Mouse (Mus musculus) liver, embryonic 11.5 days (tissue): ENCODE results near the gene Rnf115. TPM values are rescaled to one million over a fixed set of nuclear protein-coding genes. Genes with fewer than 3 reads are reported as not detected.
A peak's percentile ranks its signal among the peaks of the same experiment; 100 is the strongest.

ENCODE experiments used
- ATAC-seq: fragments of 200-750 bp; cut with Nextera tagmentation; replicated peaks from 2 replicates; pipeline ENCODE4 v1.8.0; 2017; ENCODE audit warnings: moderate number of reproducible peaks, mild to moderate bottlenecking, moderate TSS enrichment, moderate library complexity; ENCODE audit not compliant: low FRiP score
- DNase-seq: peaks from one replicate; pipeline ENCODE4 v3.0.0-alpha.2; 2017; ENCODE audit warnings: low spot score
- H3K27ac ChIP-seq: fragments of 300-500 bp; sonication (generic); 2 replicates; pipeline ENCODE4 v1.5.1; 2014; ENCODE audit warnings: mild to moderate bottlenecking, low read depth, low read length, control low read depth
- H3K27me3 ChIP-seq: fragments of 300-500 bp; sonication (generic); replicated peaks from 2 replicates; pipeline ENCODE4 v1.6.1; 2014; ENCODE audit warnings: low read length, mixed read lengths; ENCODE audit not compliant: control insufficient read depth, insufficient read depth
- H3K36me3 ChIP-seq: fragments of 300-500 bp; sonication (generic); 2 replicates; pipeline ENCODE4 v1.6.1; 2014; ENCODE audit warnings: mild to moderate bottlenecking, low read length, moderate library complexity, mixed read lengths; ENCODE audit not compliant: control insufficient read depth, insufficient read depth
- H3K4me1 ChIP-seq: fragments of 300-500 bp; sonication (generic); replicated peaks from 2 replicates; pipeline ENCODE4 v1.6.1; 2014; ENCODE audit warnings: low read length, mixed read lengths; ENCODE audit not compliant: control insufficient read depth, insufficient read depth
- H3K4me2 ChIP-seq: fragments of 300-500 bp; sonication (generic); 2 replicates; pipeline ENCODE4 v1.6.1; 2014; ENCODE audit warnings: mild to moderate bottlenecking, control low read depth, moderate library complexity
- H3K4me3 ChIP-seq: fragments of 300-500 bp; sonication (generic); 2 replicates; pipeline ENCODE4 v1.5.1; 2014; ENCODE audit warnings: low read depth, low read length, control low read depth
- H3K9ac ChIP-seq: fragments of 300-500 bp; sonication (generic); 2 replicates; pipeline ENCODE4 v1.6.1; 2014; ENCODE audit warnings: low read depth, low read length, control low read depth
- H3K9me3 ChIP-seq: fragments of 300-500 bp; sonication (generic); 2 replicates; pipeline ENCODE4 v1.6.1; 2016; ENCODE audit warnings: low read length, inconsistent platforms, mixed read lengths; ENCODE audit not compliant: control insufficient read depth
- WGBS: fragments of 180-500 bp; shearing (Covaris S2); extraction: QIAGEN DNeasy Blood & Tissue Kit; methylation state at CpG from one replicate; pipeline ENCODE4 v1.1.7; 2014; 5-methylcytosine and 5-hydroxymethylcytosine counted together
- polyA plus RNA-seq: library from polyadenylated mRNA; unstranded; fragments of >200 nt; fragmentation: Nextera tagmentation; extraction: Ambion mirVana; gene quantifications from 2 replicates; pipeline ENCODE4 v1.2.1, GENCODE M21; 2014

Rnf115 gene
- polyA plus RNA-seq, 1 experiment from 2014 or later = 49.6 TPM

GRCm38 (mm10) chr3:96727828-96728633 lies 567 bp downstream of the Rnf115 start:
- ATAC-seq = peak; percentile 53
- DNase-seq = no peak
- under 1% methylated on average over 41 of the region's 42 CpGs for WGBS
- peak overlapping the region; percentile 88 for H3K4me2 ChIP-seq
- H3K27ac ChIP-seq = peak overlapping the region; percentile 77
- H3K27me3 ChIP-seq = no peaks in the 10 kb centered on the region
- peak overlapping the region; percentile 79 for H3K9ac ChIP-seq
- peaks cover 25% of the 10 kb centered on the region for H3K4me1 ChIP-seq
- H3K36me3 ChIP-seq = peaks cover 3% of the 10 kb centered on the region; the same call in 1 of the 2 replicates
- H3K9me3 ChIP-seq = no peaks in the 10 kb centered on the region
- peak overlapping the region; percentile 79 for H3K4me3 ChIP-seq

- Histone ChIP-seq H3K27ac (peak overlapping the region; percentile 77; the same call in 1 of the 2 replicates), H3K4me3 (peak overlapping the region; percentile 79), H3K4me1 (peaks cover 25% of the 10 kb centered on the region), H3K27me3 (no peaks in the 10 kb centered on the region), H3K9me3 (no peaks in the 10 kb centered on the region), H3K36me3 (no peaks in the 10 kb centered on the region; the same call in 1 of the 2 replicates), H3K4me2 (peak overlapping the region; percentile 88), H3K9ac (peak overlapping the region; percentile 79)
- 52% methylated on average over 7 of the region's 7 CpGs for WGBS
- no peak for DNase-seq
- ATAC-seq = no peak
Measured at GRCm38 (mm10) chr3:96728634-96729402, 1.4 kb downstream of the Rnf115 start.

GRCm38 (mm10) chr3:96729403-96729784 lies 1.9 kb downstream of the Rnf115 start:
- peak overlapping the region; percentile 88 for H3K4me2 ChIP-seq
- DNase-seq (no peak), ATAC-seq (no peak)
- no peaks in the 10 kb centered on the region for H3K27me3 ChIP-seq
- WGBS = 48% methylated on average over 3 of the region's 3 CpGs
- no peaks in the 10 kb centered on the region; the same call in 1 of the 2 replicates for H3K36me3 ChIP-seq
- H3K27ac ChIP-seq = no peak overlapping the region
- no peak overlapping the region; the same call in 1 of the 2 replicates for H3K4me3 ChIP-seq
- no peaks in the 10 kb centered on the region for H3K9me3 ChIP-seq
- H3K4me1 ChIP-seq = peaks cover 27% of the 10 kb centered on the region
- H3K9ac ChIP-seq = no peak overlapping the region

GRCm38 (mm10) chr3:96730785-96731184 lies 3.3 kb downstream of the Rnf115 start:
- ATAC-seq (no peak), DNase-seq (no peak)
- H3K4me1 ChIP-seq = peaks cover 29% of the 10 kb centered on the region

GRCm38 (mm10) chr3:96733984-96734383 lies 6.5 kb downstream of the Rnf115 start:
- 72% methylated on average over 1 of the region's 1 CpGs for WGBS

More at GRCm38 (mm10) chr3:96730785-96731184, 3.3 kb downstream of the Rnf115 start:
- Histone ChIP-seq H3K27me3 (no peaks in the 10 kb centered on the region), H3K27ac (no peak overlapping the region), H3K4me3 (no peak overlapping the region), H3K36me3 (no peaks in the 10 kb centered on the region), H3K4me2 (no peak overlapping the region), H3K9me3 (no peaks in the 10 kb centered on the region), H3K9ac (no peak overlapping the region)
- WGBS = 53% methylated on average over 5 of the region's 5 CpGs

GRCm38 (mm10) chr3:96735200-96735599 lies 7.7 kb downstream of the Rnf115 start:
- H3K27ac ChIP-seq = no peak overlapping the region
- ATAC-seq = no peak
- DNase-seq = no peak
- peaks cover 13% of the 10 kb centered on the region; the same call in 1 of the 2 replicates for H3K4me1 ChIP-seq
- no peaks in the 10 kb centered on the region for H3K9me3 ChIP-seq
- 74% methylated on average over 2 of the region's 2 CpGs for WGBS
- H3K36me3 ChIP-seq = no peaks in the 10 kb centered on the region
- H3K9ac ChIP-seq = no peak overlapping the region
- no peak overlapping the region for H3K4me3 ChIP-seq
- H3K27me3 ChIP-seq = no peaks in the 10 kb centered on the region
- H3K4me2 ChIP-seq = no peak overlapping the region

More at GRCm38 (mm10) chr3:96733984-96734383, 6.5 kb downstream of the Rnf115 start:
- Histone ChIP-seq H3K27ac (no peak overlapping the region), H3K4me2 (no peak overlapping the region), H3K36me3 (no peaks in the 10 kb centered on the region), H3K4me1 (peaks cover 23% of the 10 kb centered on the region), H3K9me3 (no peaks in the 10 kb centered on the region), H3K4me3 (no peak overlapping the region), H3K9ac (no peak overlapping the region), H3K27me3 (no peaks in the 10 kb centered on the region)
- DNase-seq (no peak), ATAC-seq (no peak)

- 0 out of 2 replicates have a peak, but pooled peaks cover 2% of the 10 kb centered on the region for H3K36me3 ChIP-seq
- ATAC-seq (no peak), DNase-seq (no peak)
- no peaks in the 10 kb centered on the region for H3K9me3 ChIP-seq
- H3K4me3 ChIP-seq = no peak overlapping the region
- H3K27ac ChIP-seq = no peak overlapping the region
- no peak overlapping the region for H3K9ac ChIP-seq
- H3K4me1 ChIP-seq = peaks cover 7% of the 10 kb centered on the region; the same call in 1 of the 2 replicates
- no peak overlapping the region for H3K4me2 ChIP-seq
- H3K27me3 ChIP-seq = no peaks in the 10 kb centered on the region
- 65% methylated on average over 1 of the region's 1 CpGs for WGBS
Measured at GRCm38 (mm10) chr3:96737013-96737740, 9.7 kb downstream of the Rnf115 start.

GRCm38 (mm10) chr3:96737995-96738394 lies 10.5 kb downstream of the Rnf115 start:
- Histone ChIP-seq H3K4me1 (peaks cover 7% of the 10 kb centered on the region; the same call in 1 of the 2 replicates), H3K9me3 (no peaks in the 10 kb centered on the region), H3K9ac (no peak overlapping the region), H3K27ac (no peak overlapping the region), H3K27me3 (no peaks in the 10 kb centered on the region), H3K36me3 (0 out of 2 replicates have a peak, but pooled peaks cover 2% of the 10 kb centered on the region), H3K4me3 (no peak overlapping the region), H3K4me2 (no peak overlapping the region)
- DNase-seq (no peak), ATAC-seq (no peak)
- 69% methylated on average over 1 of the region's 1 CpGs for WGBS
